Mouse (Mus musculus) liver, postnatal 0 days (tissue): ENCODE data around the gene Gnas.

Source experiments
- CTCF ChIP-seq: sonication (generic); IDR thresholded peaks from 2 replicates; pipeline ENCODE4 v1.5.1; 2016; ENCODE audit warnings: antibody characterized with exemption, low read depth
- EP300 ChIP-seq: IDR thresholded peaks from 2 replicates; pipeline ENCODE4 v1.6.1; 2016; ENCODE audit warnings: antibody characterized with exemption, low read depth, mild to moderate bottlenecking

DNA sequence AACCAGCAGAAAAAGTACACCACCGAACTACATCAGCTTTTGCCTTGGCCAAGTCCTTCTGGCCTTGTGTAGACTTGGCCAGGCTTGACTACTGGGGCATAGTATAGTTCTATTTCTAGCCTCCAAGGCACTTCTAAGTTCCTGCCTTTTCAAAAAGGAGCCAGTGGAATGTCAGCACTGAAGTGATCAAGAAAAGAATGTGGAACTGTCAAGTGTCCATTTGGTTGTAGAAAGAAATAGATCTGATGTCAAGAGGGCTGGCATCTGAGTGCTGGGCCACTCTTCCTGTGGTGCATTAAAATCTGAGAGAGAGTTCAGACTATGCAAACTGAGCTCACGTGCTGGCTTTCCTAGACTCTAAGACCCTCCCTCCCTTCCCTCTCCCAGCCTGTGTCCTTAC, 10.2 kb upstream of the Gnas start:
- TF ChIP-seq CTCF, result no peak
- TF ChIP-seq EP300, result no peak
